7 mouse cellular contexts compared by ENCODE assay signal in the genomic region with DNA sequence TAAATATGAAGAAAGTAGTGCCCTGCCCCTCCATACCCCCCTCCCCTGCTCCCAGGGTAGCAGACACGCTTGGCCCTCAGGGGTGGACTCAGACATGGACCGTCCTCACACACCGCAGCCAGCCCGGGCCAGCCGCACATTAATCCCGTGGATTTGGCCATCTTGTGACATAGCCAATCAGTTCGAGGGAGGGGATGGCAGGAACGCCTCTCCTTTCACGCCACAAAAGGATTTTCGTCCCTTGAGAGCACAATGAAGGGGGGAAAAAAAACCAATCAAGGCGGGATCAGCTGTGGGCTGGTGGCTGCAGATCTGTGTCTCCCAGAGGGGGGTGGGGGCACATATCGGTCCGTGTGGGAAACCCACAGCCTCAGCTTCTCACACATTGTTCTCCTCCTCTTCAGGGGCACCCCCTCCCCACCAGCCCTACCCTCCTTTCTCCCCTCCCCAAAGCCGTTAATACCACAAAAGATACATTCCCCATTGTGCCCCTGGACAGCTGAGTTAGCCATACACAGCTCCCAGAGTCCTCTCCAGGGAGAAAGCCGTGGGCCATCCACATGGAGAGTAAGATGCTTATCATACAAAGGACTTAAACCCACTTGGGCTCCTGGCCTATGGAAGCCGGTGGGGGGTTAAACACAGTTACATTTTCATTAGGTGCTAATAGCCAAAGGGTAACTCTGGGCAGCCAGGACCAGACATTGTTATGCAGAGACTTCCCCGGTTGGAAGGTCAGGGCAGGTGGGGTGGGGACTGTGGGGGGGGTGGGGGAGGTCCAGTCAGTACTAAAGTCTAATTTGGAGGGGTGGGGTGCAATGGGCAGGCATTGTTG.
DNase-seq lines count a peak whose midpoint lies in the region; ATAC-seq and TF ChIP-seq lines count a peak whose summit lies in the region.

No protein-coding gene starts in this region.

- TF ChIP-seq CTCF in cerebellum, adult 2 months (IDR thresholded peaks at IDR 0.05; ENCODE audit: borderline replicate concordance, insufficient read depth, low read depth, low read length), result no peak

- DNase-seq in lung, adult 18-20 months, result no peak
- DNase-seq in embryonic facial prominence, embryonic 14.5 days (ENCODE audit: low spot score), result peak; percentile 73
- DNase-seq in retina, postnatal 7 days (ENCODE audit: low read depth, low spot score), result peak; percentile 48
- no peak for DNase-seq in cerebellum, adult 2 months
- no peak for DNase-seq in urinary bladder, postnatal 14 days (ENCODE audit: low spot score)

- H3K4me3 ChIP-seq in lung, embryonic 15.5 days, result peak overlapping the region; percentile 7; the same call in 1 of the 2 replicates
- H3K4me3 ChIP-seq in embryonic facial prominence, embryonic 14.5 days (ENCODE audit: low read depth, low read length), result peak overlapping the region; percentile 21
- no peak overlapping the region for H3K4me3 ChIP-seq in intestine, embryonic 15.5 days (replicated peaks)
- no peak overlapping the region for H3K4me3 ChIP-seq in cerebellum, adult 2 months (replicated peaks; ENCODE audit: insufficient read depth, low read depth, low read length)

- H3K9ac ChIP-seq in lung, embryonic 15.5 days, result no peak overlapping the region
- H3K9ac ChIP-seq in embryonic facial prominence, embryonic 14.5 days (ENCODE audit: low read depth, low read length), result peak overlapping the region; percentile 41; the same call in 1 of the 2 replicates
- H3K9ac ChIP-seq in intestine, embryonic 15.5 days, result no peak overlapping the region

- no peak overlapping the region for H3K27ac ChIP-seq in lung, embryonic 15.5 days
- no peak overlapping the region for H3K27ac ChIP-seq in embryonic facial prominence, embryonic 14.5 days (replicated peaks; ENCODE audit: low read depth, low read length)
- no peak overlapping the region for H3K27ac ChIP-seq in intestine, embryonic 15.5 days
- H3K27ac ChIP-seq in cerebellum, adult 2 months (ENCODE audit: insufficient read depth, low read length), result no peak overlapping the region

- peak overlapping the region; percentile 30 for H3K4me2 ChIP-seq in lung, embryonic 15.5 days
- peak overlapping the region; percentile 45 for H3K4me2 ChIP-seq in embryonic facial prominence, embryonic 14.5 days (ENCODE audit: low read depth, low read length)
- H3K4me2 ChIP-seq in intestine, embryonic 15.5 days (replicated peaks), result peak overlapping the region; percentile 47

- no peaks in the 10 kb centered on the region for H3K27me3 ChIP-seq in lung, embryonic 15.5 days
- H3K27me3 ChIP-seq in embryonic facial prominence, embryonic 14.5 days (replicated peaks; ENCODE audit: control insufficient read depth, insufficient read depth, low read length), result no peaks in the 10 kb centered on the region
- H3K27me3 ChIP-seq in intestine, embryonic 15.5 days (replicated peaks), result no peaks in the 10 kb centered on the region
- H3K27me3 ChIP-seq in cerebellum, adult 2 months (ENCODE audit: control insufficient read depth, insufficient read depth, low read length), result no peaks in the 10 kb centered on the region

- H3K36me3 ChIP-seq in lung, embryonic 15.5 days, result no peaks in the 10 kb centered on the region
- H3K36me3 ChIP-seq in embryonic facial prominence, embryonic 14.5 days (ENCODE audit: control insufficient read depth, insufficient read depth, low read length), result no peaks in the 10 kb centered on the region
- H3K36me3 ChIP-seq in intestine, embryonic 15.5 days, result no peaks in the 10 kb centered on the region

- peak; percentile 65; the same call in 1 of the 2 replicates for ATAC-seq in lung, embryonic 15.5 days (ENCODE audit: borderline replicate concordance, extremely low read depth, low FRiP score, low TSS enrichment)
- peak; percentile 86 for ATAC-seq in embryonic facial prominence, embryonic 14.5 days (ENCODE audit: low read depth)
- ATAC-seq in intestine, embryonic 15.5 days, result no peak

- no peaks in the 10 kb centered on the region for H3K9me3 ChIP-seq in lung, embryonic 15.5 days
- H3K9me3 ChIP-seq in embryonic facial prominence, embryonic 14.5 days (ENCODE audit: control insufficient read depth, low read length), result no peaks in the 10 kb centered on the region
- no peaks in the 10 kb centered on the region for H3K9me3 ChIP-seq in intestine, embryonic 15.5 days

- TF ChIP-seq POLR2A in cerebellum, adult 2 months (IDR thresholded peaks at IDR 0.05; ENCODE audit: borderline replicate concordance, insufficient read depth, low read length), result no peak

- H3K4me1 ChIP-seq in lung, embryonic 15.5 days, result peaks cover 10% of the 10 kb centered on the region; the same call in 1 of the 2 replicates
- H3K4me1 ChIP-seq in embryonic facial prominence, embryonic 14.5 days (ENCODE audit: control insufficient read depth, insufficient read depth, low read length), result peaks cover 11% of the 10 kb centered on the region
- H3K4me1 ChIP-seq in intestine, embryonic 15.5 days (replicated peaks), result peaks cover 13% of the 10 kb centered on the region
- no peaks in the 10 kb centered on the region for H3K4me1 ChIP-seq in cerebellum, adult 2 months (ENCODE audit: control insufficient read depth, insufficient read depth, low read length)

- 11% methylated on average over 17 of the region's 17 CpGs for WGBS in lung, embryonic 15.5 days
- 4% methylated on average over 17 of the region's 17 CpGs for WGBS in embryonic facial prominence, embryonic 14.5 days
- 15% methylated on average over 17 of the region's 17 CpGs for WGBS in intestine, embryonic 15.5 days
- 6% methylated on average over 17 of the region's 17 CpGs for WGBS in cerebellum, adult 2 months

Comparison
In these comparisons a context has a peak if more than half of its experiments do, and no peak if none do; other contexts are left out.
1. H3K4me3 ChIP-seq: peak in lung, embryonic 15.5 days (single experiment) and embryonic facial prominence, embryonic 14.5 days (single experiment); none in intestine, embryonic 15.5 days (single experiment) and cerebellum, adult 2 months (single experiment).
2. DNase-seq: peak in embryonic facial prominence, embryonic 14.5 days (single experiment) and retina, postnatal 7 days (single experiment); none in lung, adult 18-20 months (0 of 2), cerebellum, adult 2 months (0 of 2) and urinary bladder, postnatal 14 days (single experiment).
3. Peak in every context shown above with its lines, with median percentiles within 50 percentile points of each other: H3K4me2 ChIP-seq.